Mouse (Mus musculus) midbrain, embryonic 15.5 days (tissue): ENCODE results near the gene Icam4. TPM values are rescaled to one million over a fixed set of nuclear protein-coding genes. Genes with fewer than 3 reads are reported as not detected.
"Not testable (repeated sequence)": the region's sequence is repeated elsewhere in the genome, so short reads cannot be mapped to it uniquely, and the experiment has no call there.

ENCODE experiments used
- ATAC-seq: fragments of 200-750 bp; cut with Nextera tagmentation; replicated peaks from 2 replicates; pipeline ENCODE4 v1.8.0; 2017; ENCODE audit warnings: moderate TSS enrichment
- H3K27ac ChIP-seq: fragments of 300-500 bp; sonication (generic); 2 replicates; pipeline ENCODE4 v1.5.1; 2015; ENCODE audit warnings: mild to moderate bottlenecking, inconsistent platforms
- H3K27me3 ChIP-seq: fragments of 300-500 bp; sonication (generic); replicated peaks from 2 replicates; pipeline ENCODE4 v1.6.1; 2015; ENCODE audit warnings: inconsistent platforms
- H3K36me3 ChIP-seq: fragments of 300-500 bp; sonication (generic); replicated peaks from 2 replicates; pipeline ENCODE4 v1.6.1; 2015; ENCODE audit warnings: inconsistent platforms
- H3K4me1 ChIP-seq: fragments of 300-500 bp; sonication (generic); 2 replicates; pipeline ENCODE4 v1.6.1; 2015; ENCODE audit warnings: inconsistent platforms
- H3K4me2 ChIP-seq: fragments of 300-500 bp; sonication (generic); 2 replicates; pipeline ENCODE4 v1.6.1; 2015; ENCODE audit warnings: inconsistent platforms, mild to moderate bottlenecking, moderate library complexity
- H3K4me3 ChIP-seq: fragments of 300-500 bp; sonication (generic); 2 replicates; pipeline ENCODE4 v1.5.1; 2015; ENCODE audit warnings: mild to moderate bottlenecking, inconsistent platforms
- H3K9ac ChIP-seq: fragments of 300-500 bp; sonication (generic); 2 replicates; pipeline ENCODE4 v1.6.1; 2015; ENCODE audit warnings: mild to moderate bottlenecking, inconsistent platforms
- H3K9me3 ChIP-seq: fragments of 300-500 bp; sonication (generic); 2 replicates; pipeline ENCODE4 v1.6.1; 2016; ENCODE audit warnings: inconsistent platforms
- WGBS: fragments of 180-500 bp; shearing (Covaris S2); methylation state at CpG from one replicate; pipeline ENCODE4 v1.1.7; 2015; ENCODE audit warnings: mixed read lengths; 5-methylcytosine and 5-hydroxymethylcytosine counted together
- polyA plus RNA-seq: library from polyadenylated mRNA; unstranded; fragments of >200 nt; fragmentation: Nextera tagmentation; extraction: Ambion mirVana; gene quantifications from 2 replicates; pipeline ENCODE4 v1.2.1, GENCODE M21; 2015

Gene Icam4
- 0.27 TPM in 2 replicates for polyA plus RNA-seq

- no peak within 1 kb of the TSS for H3K9ac ChIP-seq
- 3% methylated on average over 37 of the region's 37 CpGs for WGBS
- peaks cover 67% of the 10 kb centered on the region for H3K27me3 ChIP-seq
Observed at GRCm38 (mm10) chr9:21029291-21030054, at the start of gene Icam4. Gene Icam4 (plus strand): TSS chr9:21029373.

GRCm38 (mm10) chr9:20979769-20980168 is 49.4 kb upstream of the Icam4 start:
- H3K27ac ChIP-seq = no peak overlapping the region
- no peak overlapping the region for H3K4me3 ChIP-seq
- H3K4me1 ChIP-seq = peaks cover 19% of the 10 kb centered on the region
- WGBS = 89% methylated on average over 7 of the region's 7 CpGs
- H3K36me3 ChIP-seq = no peaks in the 10 kb centered on the region
- no peak overlapping the region for H3K4me2 ChIP-seq
- no peaks in the 10 kb centered on the region for H3K9me3 ChIP-seq
- no peak overlapping the region for H3K9ac ChIP-seq
- no peak for ATAC-seq
- H3K27me3 ChIP-seq = 0 out of 2 replicates have a peak, but pooled peaks cover under 1% of the 10 kb centered on the region

More at GRCm38 (mm10) chr9:21029291-21030054, at the start of gene Icam4:
- no peaks in the 10 kb centered on the region for H3K9me3 ChIP-seq
- peaks cover 47% of the 10 kb centered on the region for H3K4me1 ChIP-seq
- H3K4me3 ChIP-seq = 0 out of 2 replicates have a peak within 1 kb of the TSS, but pooled peaks have one; percentile 7
- H3K36me3 ChIP-seq = no peaks in the 10 kb centered on the region
- H3K27ac ChIP-seq = no peak within 1 kb of the TSS
- H3K4me2 ChIP-seq = peak within 1 kb of the TSS; percentile 34
- peak; percentile 9; the same call in 1 of the 2 replicates for ATAC-seq

GRCm38 (mm10) chr9:20982171-20982570 is 47.0 kb upstream of the Icam4 start:
- Histone ChIP-seq H3K27me3 (no peaks in the 10 kb centered on the region), H3K4me1 (no peaks in the 10 kb centered on the region), H3K27ac (no peak overlapping the region), H3K4me3 (no peak overlapping the region), H3K9ac (no peak overlapping the region), H3K9me3 (no peaks in the 10 kb centered on the region), H3K4me2 (no peak overlapping the region), H3K36me3 (no peaks in the 10 kb centered on the region)
- no peak for ATAC-seq
- WGBS = 59% methylated on average over 3 of the region's 3 CpGs

GRCm38 (mm10) chr9:20983169-20983568 is 46.0 kb upstream of the Icam4 start:
- no peak for ATAC-seq
- Histone ChIP-seq H3K9ac (0 out of 2 replicates have a peak overlapping the region, but pooled peaks have one; percentile 1), H3K4me1 (no peaks in the 10 kb centered on the region), H3K27me3 (no peaks in the 10 kb centered on the region), H3K36me3 (no peaks in the 10 kb centered on the region), H3K4me2 (no peak overlapping the region), H3K4me3 (no peak overlapping the region), H3K27ac (no peak overlapping the region), H3K9me3 (no peaks in the 10 kb centered on the region)
- 79% methylated on average over 5 of the region's 5 CpGs for WGBS

- no peak overlapping the region for H3K27ac ChIP-seq
- no peak overlapping the region for H3K4me3 ChIP-seq
- 67% methylated on average over 15 of the region's 15 CpGs for WGBS
- H3K9ac ChIP-seq = no peak overlapping the region
- no peaks in the 10 kb centered on the region for H3K27me3 ChIP-seq
- no peaks in the 10 kb centered on the region for H3K9me3 ChIP-seq
- no peak for ATAC-seq
- no peak overlapping the region for H3K4me2 ChIP-seq
- H3K36me3 ChIP-seq = no peaks in the 10 kb centered on the region
- H3K4me1 ChIP-seq = peaks cover 3% of the 10 kb centered on the region
Observed at GRCm38 (mm10) chr9:20986952-20987686, 42.1 kb upstream of the Icam4 start.

GRCm38 (mm10) chr9:20987953-20988352 is 41.2 kb upstream of the Icam4 start:
- no peak overlapping the region for H3K4me2 ChIP-seq
- H3K4me3 ChIP-seq = no peak overlapping the region
- H3K4me1 ChIP-seq = peaks cover 3% of the 10 kb centered on the region
- H3K27ac ChIP-seq = no peak overlapping the region
- no peaks in the 10 kb centered on the region for H3K9me3 ChIP-seq
- no peaks in the 10 kb centered on the region for H3K27me3 ChIP-seq
- no peaks in the 10 kb centered on the region for H3K36me3 ChIP-seq
- no peak overlapping the region for H3K9ac ChIP-seq
- ATAC-seq = no peak
- 28% methylated on average over 7 of the region's 7 CpGs for WGBS

GRCm38 (mm10) chr9:20990861-20991260 is 38.3 kb upstream of the Icam4 start:
- Histone ChIP-seq H3K36me3 (no peaks in the 10 kb centered on the region), H3K9ac (no peak overlapping the region), H3K9me3 (no peaks in the 10 kb centered on the region), H3K27ac (no peak overlapping the region), H3K4me1 (peaks cover 3% of the 10 kb centered on the region), H3K27me3 (no peaks in the 10 kb centered on the region), H3K4me3 (no peak overlapping the region), H3K4me2 (peak overlapping the region; percentile 11; the same call in 1 of the 2 replicates)
- WGBS = 4% methylated on average over 10 of the region's 10 CpGs
- ATAC-seq = no peak

- Histone ChIP-seq H3K9ac (no peak overlapping the region), H3K9me3 (no peaks in the 10 kb centered on the region), H3K4me1 (peaks cover 3% of the 10 kb centered on the region), H3K27me3 (no peaks in the 10 kb centered on the region), H3K4me2 (no peak overlapping the region), H3K27ac (no peak overlapping the region), H3K36me3 (no peaks in the 10 kb centered on the region), H3K4me3 (no peak overlapping the region)
- ATAC-seq = no peak
- 96% methylated on average over 4 of the region's 4 CpGs for WGBS
Observed at GRCm38 (mm10) chr9:20991587-20991986, 37.6 kb upstream of the Icam4 start.

GRCm38 (mm10) chr9:20993165-20993898 is 35.8 kb upstream of the Icam4 start:
- no peak overlapping the region for H3K27ac ChIP-seq
- ATAC-seq = no peak
- no peaks in the 10 kb centered on the region for H3K36me3 ChIP-seq
- no peak overlapping the region for H3K4me3 ChIP-seq
- H3K4me2 ChIP-seq = no peak overlapping the region
- H3K27me3 ChIP-seq = no peaks in the 10 kb centered on the region
- WGBS = 57% methylated on average over 5 of the region's 5 CpGs
- H3K4me1 ChIP-seq = peaks cover 3% of the 10 kb centered on the region
- H3K9me3 ChIP-seq = no peaks in the 10 kb centered on the region
- H3K9ac ChIP-seq = no peak overlapping the region

- no peak overlapping the region for H3K4me2 ChIP-seq
- H3K9ac ChIP-seq = no peak overlapping the region
- no peaks in the 10 kb centered on the region for H3K36me3 ChIP-seq
- H3K27ac ChIP-seq = no peak overlapping the region
- H3K4me3 ChIP-seq = no peak overlapping the region
- ATAC-seq = no peak
- 77% methylated on average over 3 of the region's 3 CpGs for WGBS
- no peaks in the 10 kb centered on the region for H3K9me3 ChIP-seq
- H3K4me1 ChIP-seq = peaks cover 3% of the 10 kb centered on the region
- H3K27me3 ChIP-seq = no peaks in the 10 kb centered on the region
Observed at GRCm38 (mm10) chr9:20995069-20995468, 34.1 kb upstream of the Icam4 start.

GRCm38 (mm10) chr9:20997065-20997464 is 32.1 kb upstream of the Icam4 start:
- Histone ChIP-seq H3K4me3 (no peak overlapping the region), H3K27me3 (no peaks in the 10 kb centered on the region), H3K36me3 (no peaks in the 10 kb centered on the region), H3K27ac (no peak overlapping the region), H3K9ac (no peak overlapping the region), H3K4me2 (no peak overlapping the region), H3K4me1 (no peaks in the 10 kb centered on the region), H3K9me3 (no peaks in the 10 kb centered on the region)
- WGBS = 88% methylated on average over 8 of the region's 8 CpGs
- ATAC-seq = no peak

GRCm38 (mm10) chr9:20998337-20998736 is 30.8 kb upstream of the Icam4 start:
- H3K4me2 ChIP-seq, ATAC-seq, H3K36me3 ChIP-seq, H3K4me1 ChIP-seq, H3K9me3 ChIP-seq, H3K4me3 ChIP-seq, H3K27me3 ChIP-seq, H3K9ac ChIP-seq, H3K27ac ChIP-seq: not testable (repeated sequence)
- WGBS = 85% methylated on average over 1 of the region's 1 CpGs
